In the genomic region with DNA sequence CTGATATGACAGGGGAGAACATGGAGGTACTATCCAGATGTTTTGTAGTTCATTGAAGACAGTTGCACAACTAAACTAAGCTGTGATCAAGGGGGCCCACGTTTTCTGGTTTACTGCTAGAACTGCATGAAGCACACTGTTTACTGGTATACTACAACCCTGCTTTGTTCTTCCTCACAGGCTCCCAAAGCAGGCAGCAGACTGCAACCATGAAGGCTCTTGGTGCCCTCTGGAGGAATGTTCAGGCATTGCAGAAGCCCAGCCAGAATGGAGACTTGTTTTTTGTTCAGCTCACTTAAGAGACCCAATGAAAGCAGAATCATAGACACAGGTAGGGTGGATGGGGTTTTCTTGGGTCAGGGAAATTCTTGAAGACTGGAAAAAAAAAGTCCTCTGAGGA, we compare ENCODE assay signal across 9 mouse cellular contexts. TPM values are rescaled to one million over a fixed set of nuclear protein-coding genes. Genes with fewer than 3 reads are reported as not detected.
DNase-seq lines count a peak whose midpoint lies in the region; ATAC-seq and TF ChIP-seq lines count a peak whose summit lies in the region.
"Had no signal": no experiment of that assay in that cellular context is flagged by ENCODE, and none has a peak within 500 bp of the region (broad histone marks: within the 10 kb centered on the region; RNA-seq: fewer than 3 reads in every experiment).

No protein-coding gene starts in this region.

- 8% methylated on average over 1 of the region's 1 CpGs for WGBS in embryonic facial prominence, embryonic 14.5 days

- no peaks in the 10 kb centered on the region for H3K27me3 ChIP-seq in E14TG2a.4 (ENCODE audit: insufficient read depth, low read length)
- H3K27me3 ChIP-seq in embryonic facial prominence, embryonic 14.5 days (replicated peaks; ENCODE audit: control insufficient read depth, insufficient read depth, low read length): peaks cover 5% of the 10 kb centered on the region; the same call in 1 of the 2 replicates

- intact Hi-C loops in heart, postnatal 10 days (cut with DNase I): loop anchor here (2.0 kb wide), 2 partner anchors 59 to 77 kb away; partner anchors contain the start of gene Morf4l2

- no peaks in the 10 kb centered on the region for H3K9me3 ChIP-seq in E14TG2a.4 (ENCODE audit: low read length)
- no peaks in the 10 kb centered on the region for H3K9me3 ChIP-seq in embryonic facial prominence, embryonic 14.5 days (ENCODE audit: control insufficient read depth, low read length)

- no peak overlapping the region for H3K9ac ChIP-seq in embryonic facial prominence, embryonic 14.5 days (ENCODE audit: low read depth, low read length)

- H3K4me3 ChIP-seq in E14TG2a.4 (replicated peaks; ENCODE audit: low read length): no peak overlapping the region
- no peak overlapping the region for H3K4me3 ChIP-seq in embryonic facial prominence, embryonic 14.5 days (ENCODE audit: low read depth, low read length)

- ATAC-seq in embryonic facial prominence, embryonic 14.5 days (ENCODE audit: low read depth): peak; percentile 68; the same call in 1 of the 2 replicates

- 0 out of 2 replicates have a peak, but pooled peaks cover 6% of the 10 kb centered on the region for H3K36me3 ChIP-seq in E14TG2a.4 (ENCODE audit: insufficient read depth, low read length)
- H3K36me3 ChIP-seq in embryonic facial prominence, embryonic 14.5 days (ENCODE audit: control insufficient read depth, insufficient read depth, low read length): no peaks in the 10 kb centered on the region

- H3K4me1 ChIP-seq in E14TG2a.4 (replicated peaks; ENCODE audit: low read depth, low read length): 0 out of 2 replicates have a peak, but pooled peaks cover 2% of the 10 kb centered on the region
- H3K4me1 ChIP-seq in embryonic facial prominence, embryonic 14.5 days (ENCODE audit: control insufficient read depth, insufficient read depth, low read length): no peaks in the 10 kb centered on the region

- H3K4me2 ChIP-seq in embryonic facial prominence, embryonic 14.5 days (ENCODE audit: low read depth, low read length): no peak overlapping the region

- no peak overlapping the region for H3K27ac ChIP-seq in embryonic facial prominence, embryonic 14.5 days (replicated peaks; ENCODE audit: low read depth, low read length)

- TF ChIP-seq CTCF in E14TG2a.4 (conservative IDR thresholded peaks at IDR 0.05; ENCODE audit: low read length): peak; percentile 92

- DNase-seq in adrenal gland, postnatal 36 days: peak; percentile 68 to 76
- DNase-seq in embryonic facial prominence, embryonic 14.5 days (ENCODE audit: low spot score): peak; percentile 68
- peak; percentile 64 to 82 for DNase-seq in heart, postnatal 10 days
- peak; percentile 63 to 84 for DNase-seq in layer of hippocampus, adult 8-10 months (ENCODE audit: low spot score in 2 of 2)
- DNase-seq in lung, postnatal 10 days: peak; percentile 80
- peak; percentile 36 for DNase-seq in retina, adult 2 months (ENCODE audit: low read depth, low spot score)
- peak; percentile 49 to 50 for DNase-seq in thymus, postnatal 36 days

RNA-seq across cellular contexts. Expression of gene Plp1, which starts 2.2 kb away (rescaled TPM):
- 1 to 10 TPM; 4.4 to 5.1 TPM for total RNA-seq in adrenal gland, postnatal 36 days (2021)
- polyA plus RNA-seq in embryonic facial prominence, embryonic 14.5 days (2014; fragmentation: Nextera tagmentation; extraction: Ambion mirVana): 12.8 and 13.5 TPM in 2 replicates
- total RNA-seq in heart, postnatal 10 days (2021): 1 to 10 TPM; 4.0 to 4.8 TPM
- 100 to 1,000 TPM; 774 to 956 (median 858) TPM for total RNA-seq in layer of hippocampus, adult 8-10 months (2022)

RNA-seq across cellular contexts. Expression of gene Glra4, which starts 40.3 kb away (rescaled TPM):
- under 1 TPM in 1 of 2 experiments, not detected in 1; 0.26 TPM for total RNA-seq in adrenal gland, postnatal 36 days (2021)
- 0.17 and 0.18 TPM in 2 replicates for polyA plus RNA-seq in embryonic facial prominence, embryonic 14.5 days (2014; fragmentation: Nextera tagmentation; extraction: Ambion mirVana)
- total RNA-seq in heart, postnatal 10 days (2021): not detected
- total RNA-seq in layer of hippocampus, adult 8-10 months (2022): under 1 TPM in 1 of 4 experiments, not detected in 3; 0.45 TPM
- polyA plus RNA-seq: large intestine, adult 2 months had no signal

RNA-seq across cellular contexts. Expression of gene Rab9b, which starts 48.3 kb away (rescaled TPM):
- under 1 TPM; 0.23 to 0.36 TPM for total RNA-seq in adrenal gland, postnatal 36 days (2021)
- polyA plus RNA-seq in embryonic facial prominence, embryonic 14.5 days (2014; fragmentation: Nextera tagmentation; extraction: Ambion mirVana): 0.89 and 1.2 TPM in 2 replicates
- total RNA-seq in heart, postnatal 10 days (2021): under 1 TPM; 0.17 to 0.22 TPM
- total RNA-seq in layer of hippocampus, adult 8-10 months (2022): 10 to 100 TPM; 15.3 to 31.4 (median 24.5) TPM

Comparison
In these comparisons a context has a peak if more than half of its experiments do, and no peak if none do; other contexts are left out.
1. RNA of gene Plp1, which starts 2.2 kb away (total RNA-seq): 774 to 956 TPM in layer of hippocampus, adult 8-10 months; 4.4 to 5.1 TPM in adrenal gland, postnatal 36 days and 4.0 to 4.8 TPM in heart, postnatal 10 days; every median in the first group is over 100 times any median in the second.
2. RNA of gene Rab9b, which starts 48.3 kb away (total RNA-seq): 15.3 to 31.4 TPM in layer of hippocampus, adult 8-10 months; 0.23 to 0.36 TPM in adrenal gland, postnatal 36 days and 0.17 to 0.22 TPM in heart, postnatal 10 days; every median in the first group is over 10 times any median in the second.
3. Peak in every context shown above with its lines, with median percentiles within 50 percentile points of each other: DNase-seq.